Mouse (Mus musculus) CH12.LX (cell line): ENCODE data around the gene Med11. TPM values are rescaled to one million over a fixed set of nuclear protein-coding genes. Genes with fewer than 3 reads are reported as not detected.

Experiments
- DNase-seq: peaks from one replicate; pipeline ENCODE4 v3.0.0-alpha.2; 2013; ENCODE audit errors: extremely low read depth
- H3K27ac ChIP-seq: 2 replicates; pipeline ENCODE4 v1.5.1; 2012; ENCODE audit warnings: low read depth, mild to moderate bottlenecking, control low read depth, moderate library complexity; ENCODE audit not compliant: insufficient read depth
- H3K27me3 ChIP-seq: replicated peaks from 2 replicates; pipeline ENCODE3; 2012; ENCODE audit warnings: inconsistent platforms
- H3K36me3 ChIP-seq, 2 experiments: replicated peaks in 1 of 2; 2 replicates each; pipeline versions ENCODE3 to v1.6.1; 2012; ENCODE audit warnings: inconsistent platforms in 1 of 2, low read length in 1 of 2, mild to moderate bottlenecking in 1 of 2, mixed read lengths in 1 of 2, moderate library complexity in 1 of 2; ENCODE audit not compliant: control insufficient read depth in 1 of 2, insufficient read depth in 1 of 2
- H3K4me1 ChIP-seq, 2 experiments: 2 replicates each; pipeline ENCODE4 v1.6.1; 2012; ENCODE audit warnings: inconsistent platforms in 1 of 2, moderate library complexity in 1 of 2; ENCODE audit not compliant: insufficient read depth in 2 of 2, control insufficient read depth in 1 of 2
- H3K4me2 ChIP-seq: 2 replicates; pipeline ENCODE4 v1.6.1; 2012; ENCODE audit warnings: low read depth, mild to moderate bottlenecking, control low read depth; ENCODE audit not compliant: poor library complexity, insufficient read depth, severe bottlenecking
- H3K4me3 ChIP-seq, 3 experiments: fragments of 150-350 bp in 1 of 3; sonication (generic) in 1 of 3; replicated peaks in 1 of 3; 2 replicates each; pipeline versions ENCODE3 to v1.5.1; 2011 to 2012; ENCODE audit warnings: low read depth in 2 of 3, low read length in 2 of 3, mild to moderate bottlenecking in 2 of 3, moderate library complexity in 2 of 3, control low read depth in 1 of 3, improper control_type of control experiment in 1 of 3, inconsistent platforms in 1 of 3, mixed read lengths in 1 of 3; ENCODE audit not compliant: poor library complexity in 1 of 3
- H3K79me2 ChIP-seq: replicated peaks from 2 replicates; pipeline ENCODE4 v1.6.1; 2012; ENCODE audit warnings: mild to moderate bottlenecking, moderate library complexity; ENCODE audit not compliant: control insufficient read depth, poor library complexity, insufficient read depth, severe bottlenecking; ENCODE audit errors: extremely low read depth
- H3K9ac ChIP-seq: 2 replicates; pipeline ENCODE4 v1.6.1; 2012; ENCODE audit warnings: low read depth, mild to moderate bottlenecking, control low read depth, moderate library complexity; ENCODE audit not compliant: insufficient read depth
- H3K9me3 ChIP-seq: replicated peaks from 2 replicates; pipeline ENCODE3; 2012; ENCODE audit warnings: low read length, inconsistent platforms, mixed read lengths
- BHLHE40 ChIP-seq: IDR thresholded peaks from 2 replicates; pipeline ENCODE4 v1.6.1; 2011; ENCODE audit warnings: mild to moderate bottlenecking, low read depth, low read length, improper control_type of control experiment
- CHD1 ChIP-seq: IDR thresholded peaks from 2 replicates; pipeline ENCODE4 v1.6.1; 2012; ENCODE audit warnings: low read depth, low read length, improper control_type of control experiment, inconsistent platforms
- CHD2 ChIP-seq: IDR thresholded peaks from 2 replicates; pipeline ENCODE4 v1.6.1; 2011; ENCODE audit warnings: low read length, improper control_type of control experiment
- CTCF ChIP-seq, 2 experiments: IDR thresholded peaks in 1 of 2; conservative IDR thresholded peaks in 1 of 2; 2 replicates each; pipeline ENCODE4 v1.5.1; 2011 to 2012; ENCODE audit warnings: low read depth in 2 of 2, low read length in 2 of 2, improper control_type of control experiment in 1 of 2, inconsistent platforms in 1 of 2, mild to moderate bottlenecking in 1 of 2, moderate library complexity in 1 of 2
- E2F4 ChIP-seq: IDR thresholded peaks from 2 replicates; pipeline ENCODE4 v1.6.1; 2011; ENCODE audit warnings: low read depth, low read length, improper control_type of control experiment; ENCODE audit not compliant: insufficient replicate concordance
- ELF1 ChIP-seq: IDR thresholded peaks from 2 replicates; pipeline ENCODE4 v1.6.1; 2014; ENCODE audit warnings: low read depth, mild to moderate bottlenecking, inconsistent platforms, low read length, improper control_type of control experiment
- EP300 ChIP-seq: IDR thresholded peaks from 2 replicates; pipeline ENCODE4 v1.6.1; 2011; ENCODE audit warnings: low read length, improper control_type of control experiment
- ETS1 ChIP-seq: conservative IDR thresholded peaks from 2 replicates; pipeline ENCODE4 v1.6.1; 2012; ENCODE audit warnings: low read depth, mild to moderate bottlenecking, inconsistent platforms, low read length, improper control_type of control experiment, moderate library complexity
- GABPA ChIP-seq: IDR thresholded peaks from 2 replicates; pipeline ENCODE4 v1.6.1; 2012; ENCODE audit warnings: low read depth, low read length, improper control_type of control experiment, inconsistent platforms; ENCODE audit not compliant: insufficient replicate concordance
- HCFC1 ChIP-seq: IDR thresholded peaks from 2 replicates; pipeline ENCODE4 v1.6.1; 2012; ENCODE audit warnings: low read depth, mild to moderate bottlenecking, inconsistent platforms, low read length, improper control_type of control experiment
- IRF4 ChIP-seq: IDR thresholded peaks from 2 replicates; pipeline ENCODE4 v1.6.1; 2014; ENCODE audit warnings: low read depth, mild to moderate bottlenecking, inconsistent platforms, low read length, improper control_type of control experiment
- JUN ChIP-seq: IDR thresholded peaks from 2 replicates; pipeline ENCODE4 v1.6.1; 2011; ENCODE audit warnings: low read depth, mild to moderate bottlenecking, low read length, improper control_type of control experiment, moderate library complexity; ENCODE audit not compliant: insufficient read depth
- JUND ChIP-seq: conservative IDR thresholded peaks from 2 replicates; pipeline ENCODE4 v1.6.1; 2011; ENCODE audit warnings: low read depth, low read length, improper control_type of control experiment
- KAT2A ChIP-seq: IDR thresholded peaks from 2 replicates; pipeline ENCODE4 v1.6.1; 2012; ENCODE audit warnings: low read length, improper control_type of control experiment, inconsistent platforms; ENCODE audit not compliant: insufficient replicate concordance
- MAFK ChIP-seq: IDR thresholded peaks from 2 replicates; pipeline ENCODE4 v1.6.1; 2011; ENCODE audit warnings: low read length, improper control_type of control experiment; ENCODE audit not compliant: insufficient replicate concordance
- MAX ChIP-seq: IDR thresholded peaks from 2 replicates; pipeline ENCODE4 v1.6.1; 2011; ENCODE audit warnings: low read length, improper control_type of control experiment
- MAZ ChIP-seq: IDR thresholded peaks from 2 replicates; pipeline ENCODE4 v1.6.1; 2012; ENCODE audit warnings: low read depth, mild to moderate bottlenecking, inconsistent platforms, low read length, improper control_type of control experiment, moderate library complexity
- MEF2A ChIP-seq: IDR thresholded peaks from 2 replicates; pipeline ENCODE4 v1.6.1; 2014; ENCODE audit warnings: low read depth, mild to moderate bottlenecking, inconsistent platforms, low read length, improper control_type of control experiment, borderline replicate concordance
- MXI1 ChIP-seq: IDR thresholded peaks from 2 replicates; pipeline ENCODE4 v1.6.1; 2011; ENCODE audit warnings: mild to moderate bottlenecking, low read depth, low read length, improper control_type of control experiment
- MYC ChIP-seq: IDR thresholded peaks from 2 replicates; pipeline ENCODE4 v1.6.1; 2011; ENCODE audit warnings: low read depth, mild to moderate bottlenecking, improper control_type of control experiment, low read length
- NELFE ChIP-seq: IDR thresholded peaks from 2 replicates; pipeline ENCODE4 v1.6.1; 2011; ENCODE audit warnings: low read depth, low read length, improper control_type of control experiment
- NRF1 ChIP-seq: IDR thresholded peaks from 2 replicates; pipeline ENCODE4 v1.6.1; 2014; ENCODE audit warnings: low read depth, mild to moderate bottlenecking, inconsistent platforms, low read length, improper control_type of control experiment, moderate library complexity
- POLR2A ChIP-seq: IDR thresholded peaks from 2 replicates; pipeline ENCODE4 v1.6.1; 2011; ENCODE audit warnings: low read depth, mild to moderate bottlenecking, improper control_type of control experiment, low read length
- POLR2AphosphoS2 ChIP-seq: IDR thresholded peaks from 2 replicates; pipeline ENCODE4 v1.6.1; 2011; ENCODE audit warnings: low read depth, low read length, improper control_type of control experiment
- RAD21 ChIP-seq: IDR thresholded peaks from 2 replicates; pipeline ENCODE4 v1.6.1; 2011; ENCODE audit warnings: low read depth, mild to moderate bottlenecking, low read length, improper control_type of control experiment, moderate library complexity
- RCOR1 ChIP-seq: conservative IDR thresholded peaks from 2 replicates; pipeline ENCODE4 v1.6.1; 2012; ENCODE audit warnings: low read depth, mild to moderate bottlenecking, inconsistent platforms, low read length, improper control_type of control experiment
- SIN3A ChIP-seq: IDR thresholded peaks from 2 replicates; pipeline ENCODE4 v1.6.1; 2012; ENCODE audit warnings: low read length, improper control_type of control experiment, inconsistent platforms
- SMC3 ChIP-seq: IDR thresholded peaks from 2 replicates; pipeline ENCODE4 v1.6.1; 2011; ENCODE audit warnings: low read depth, low read length, improper control_type of control experiment
- TBP ChIP-seq: conservative IDR thresholded peaks from 2 replicates; pipeline ENCODE4 v1.6.1; 2011; ENCODE audit warnings: low read depth, low read length, improper control_type of control experiment
- TCF12 ChIP-seq: IDR thresholded peaks from 2 replicates; pipeline ENCODE4 v1.6.1; 2014; ENCODE audit warnings: low read depth, mild to moderate bottlenecking, inconsistent platforms, low read length, improper control_type of control experiment
- UBTF ChIP-seq: IDR thresholded peaks from 2 replicates; pipeline ENCODE4 v1.6.1; 2012; ENCODE audit warnings: low read depth, mild to moderate bottlenecking, inconsistent platforms, low read length, improper control_type of control experiment, moderate library complexity
- USF1 ChIP-seq: IDR thresholded peaks from 2 replicates; pipeline ENCODE4 v1.6.1; 2014; ENCODE audit warnings: low read depth, mild to moderate bottlenecking, inconsistent platforms, low read length, improper control_type of control experiment
- USF2 ChIP-seq: conservative IDR thresholded peaks from 2 replicates; pipeline ENCODE4 v1.6.1; 2011; ENCODE audit warnings: low read depth, low read length, improper control_type of control experiment
- ZC3H11A ChIP-seq: IDR thresholded peaks from 2 replicates; pipeline ENCODE4 v1.6.1; 2012; ENCODE audit warnings: low read depth, mild to moderate bottlenecking, inconsistent platforms, low read length, improper control_type of control experiment
- ZKSCAN1 ChIP-seq: IDR thresholded peaks from 2 replicates; pipeline ENCODE4 v1.6.1; 2012; ENCODE audit warnings: low read depth, inconsistent platforms, low read length, improper control_type of control experiment, borderline replicate concordance
- ZMIZ1 ChIP-seq: IDR thresholded peaks from 2 replicates; pipeline ENCODE4 v1.6.1; 2012; ENCODE audit warnings: low read depth, mild to moderate bottlenecking, inconsistent platforms, low read length, improper control_type of control experiment
- ZNF384 ChIP-seq: IDR thresholded peaks from 2 replicates; pipeline ENCODE4 v1.6.1; 2012; ENCODE audit warnings: low read depth, low read length, improper control_type of control experiment, inconsistent platforms
- dilution Hi-C: fragments of 300-500 bp; cut with MboI; formaldehyde crosslinking; loops from 2 replicates; pipeline ENCODE4 v1.14.3; 2020; ENCODE audit warnings: low sequenced_read_pairs; ENCODE audit not compliant: extremely low pct_unique_long_range_greater_than_20kb, extremely low pct_ligation_motif_present
- in situ Hi-C: fragments of 300-500 bp; cut with MboI; formaldehyde crosslinking; loops from 3 replicates; pipeline ENCODE4 v1.14.3; 2019; ENCODE audit warnings: low sequenced_read_pairs, low pct_ligation_motif_present, low pct_unique_long_range_greater_than_20kb, mixed read lengths
- polyA plus RNA-seq: library from polyadenylated mRNA; unstranded; fragments of >175 nt; gene quantifications from 2 replicates; pipeline ENCODE4 v1.2.1, GENCODE M21; 2012; ENCODE audit warnings: low read depth; ENCODE audit not compliant: insufficient read length
- total RNA-seq, 2 experiments: library from RNA; depleted of rRNA; stranded (reverse); fragments of 300-350 nt in 1 of 2; fragments of >200 nt in 1 of 2; gene quantifications; 2 replicates each; pipeline ENCODE4 v1.2.3; 2012 to 2014

Gene Med11
- total RNA-seq (2012; rRNA removed) (52.2 and 59.7 TPM in 2 replicates), total RNA-seq (2014; rRNA removed) (70.3 and 79.9 TPM in 2 replicates), polyA plus RNA-seq (74.3 and 91.6 TPM in 2 replicates)

DNA sequence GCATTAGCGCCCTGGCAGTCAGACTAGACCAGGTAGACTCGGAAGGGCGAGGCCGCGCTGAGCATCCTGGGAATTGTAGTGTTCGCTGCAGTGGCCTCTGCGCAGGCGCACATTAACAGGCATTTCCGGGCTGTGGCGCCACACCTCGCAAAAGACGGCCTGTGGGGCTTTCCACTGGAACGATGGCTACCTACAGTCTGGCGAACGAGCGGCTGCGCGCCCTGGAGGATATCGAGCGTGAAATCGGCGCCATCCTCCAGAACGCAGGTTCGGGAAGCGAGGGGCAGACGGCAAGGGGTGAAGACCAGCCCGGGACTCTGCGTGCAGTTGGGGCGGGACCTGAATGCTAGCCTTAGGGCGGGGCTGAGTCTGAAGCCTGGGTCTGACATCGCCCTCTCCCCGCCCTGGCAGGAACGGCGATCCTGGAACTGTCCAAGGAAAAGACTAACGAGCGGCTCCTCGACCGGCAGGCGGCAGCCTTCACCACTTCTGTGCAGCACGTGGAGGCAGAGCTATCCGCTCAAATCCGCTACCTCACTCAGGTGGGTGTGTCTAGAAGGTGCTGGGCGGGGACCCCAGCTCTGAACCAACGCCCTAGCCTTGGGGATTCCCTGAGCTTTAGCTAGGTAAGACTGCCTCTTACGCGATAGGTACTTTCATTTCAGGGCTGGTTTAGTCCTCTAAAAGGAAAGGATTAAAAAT is at the start of gene Med11:
Gene Med11, plus strand, starts transcription at position 123 of the 702 bp plus-strand sequence.
- peaks cover 10 to 57% of the 10 kb centered on the region in 2 experiments for H3K4me1 ChIP-seq
- H3K4me3 ChIP-seq: peak within 1 kb of the TSS; percentile 68 to 91 (median 71)
- in situ Hi-C loops: no loop called here
- H3K79me2 ChIP-seq: 0 out of 2 replicates have a peak, but pooled peaks cover 5% of the 10 kb centered on the region
- DNase-seq: peak; percentile 100
- no peaks in the 10 kb centered on the region for H3K27me3 ChIP-seq
- dilution Hi-C loops: no loop called here
- no peaks in the 10 kb centered on the region for H3K9me3 ChIP-seq
- H3K9ac ChIP-seq: peak within 1 kb of the TSS; percentile 80
- peaks cover 0 to 33% of the 10 kb centered on the region in 2 experiments for H3K36me3 ChIP-seq
- peak within 1 kb of the TSS; percentile 88 for H3K4me2 ChIP-seq
- H3K27ac ChIP-seq: peak within 1 kb of the TSS; percentile 91
- peak; percentile 89 for TF ChIP-seq ZMIZ1
- TF ChIP-seq POLR2AphosphoS2: peak; percentile 89; the same call in 1 of the 2 replicates
- peak; percentile 30; the same call in 1 of the 2 replicates for TF ChIP-seq UBTF
- TF ChIP-seq MAFK: 0 out of 2 replicates have a peak, but pooled peaks have one; percentile 9
- peak; percentile 52; the same call in 1 of the 2 replicates for TF ChIP-seq TBP
- peak; percentile 62 for TF ChIP-seq ETS1
- peak; percentile 96; the same call in 1 of the 2 replicates for TF ChIP-seq KAT2A
- TF ChIP-seq USF2: peak; percentile 34
- peak; percentile 76 for TF ChIP-seq MEF2A
- TF ChIP-seq POLR2A: peak; percentile 97
- TF ChIP-seq ZC3H11A: no peak; the same call in 1 of the 2 replicates
- TF ChIP-seq MYC: peak; percentile 100
- TF ChIP-seq RCOR1: no peak; the same call in 1 of the 2 replicates
- TF ChIP-seq MXI1: peak; percentile 99
- 0 out of 2 replicates have a peak, but pooled peaks have one; percentile 18 for TF ChIP-seq EP300
- peak; percentile 95 for TF ChIP-seq SIN3A
- TF ChIP-seq RAD21: peak; percentile 76
- no peak; the same call in 1 of the 2 replicates for TF ChIP-seq JUN
- TF ChIP-seq NRF1: peak; percentile 97
- TF ChIP-seq GABPA: peak; percentile 72; the same call in 1 of the 2 replicates
- TF ChIP-seq CHD2: 0 out of 2 replicates have a peak, but pooled peaks have one; percentile 53
- TF ChIP-seq IRF4: peak; percentile 73; the same call in 1 of the 2 replicates
- TF ChIP-seq MAZ: peak; percentile 73; the same call in 1 of the 2 replicates
- TF ChIP-seq TCF12: peak; percentile 78
- TF ChIP-seq HCFC1: peak; percentile 97
- TF ChIP-seq BHLHE40: peak; percentile 96
- TF ChIP-seq CHD1: no peak; the same call in 1 of the 2 replicates
- peak; percentile 99 for TF ChIP-seq MAX
- TF ChIP-seq ZNF384: 0 out of 2 replicates have a peak, but pooled peaks have one; percentile 38
- TF ChIP-seq JUND: no peak; the same call in 1 of the 2 replicates
- peak; percentile 24 to 98; a peak in 3 of 4 replicates for TF ChIP-seq CTCF (conservative IDR thresholded peaks at IDR 0.05 in 1 of 2, IDR thresholded peaks at IDR 0.05 in 1 of 2; ENCODE audit: low read depth in 2 of 2, low read length in 2 of 2)
- TF ChIP-seq SMC3: peak; percentile 86
- peak; percentile 100 for TF ChIP-seq ELF1
- TF ChIP-seq NELFE: peak; percentile 92
- TF ChIP-seq ZKSCAN1: no peak
- peak; percentile 72 for TF ChIP-seq USF1
- TF ChIP-seq E2F4: peak; percentile 67; the same call in 1 of the 2 replicates
